Mouse (Mus musculus) hindbrain, embryonic 14.5 days (tissue): Measurements from ENCODE around the gene Srgap1. TPM values are rescaled to one million over a fixed set of nuclear protein-coding genes. Genes with fewer than 3 reads are reported as not detected.

ENCODE experiments used
- ATAC-seq: fragments of 200-750 bp; cut with Nextera tagmentation; 2 replicates; pipeline ENCODE4 v1.8.0; 2017; ENCODE audit warnings: moderate number of reproducible peaks, mild to moderate bottlenecking, moderate TSS enrichment, moderate library complexity; ENCODE audit not compliant: low FRiP score
- DNase-seq: peaks from one replicate; pipeline ENCODE4 v3.0.0-alpha.2; 2015; ENCODE audit warnings: low spot score
- H3K27ac ChIP-seq: fragments of 300-500 bp; sonication (generic); 2 replicates; pipeline ENCODE4 v1.5.1; 2014; ENCODE audit warnings: mild to moderate bottlenecking, moderate library complexity
- H3K27me3 ChIP-seq: fragments of 300-500 bp; sonication (generic); 2 replicates; pipeline ENCODE4 v1.6.1; 2014; ENCODE audit warnings: mild to moderate bottlenecking, low read length, mixed read lengths; ENCODE audit not compliant: control insufficient read depth, insufficient read depth
- H3K36me3 ChIP-seq: fragments of 300-500 bp; sonication (generic); replicated peaks from 2 replicates; pipeline ENCODE4 v1.6.1; 2014; ENCODE audit not compliant: control insufficient read depth, insufficient read depth
- H3K4me1 ChIP-seq: fragments of 300-500 bp; sonication (generic); replicated peaks from 2 replicates; pipeline ENCODE4 v1.6.1; 2014; ENCODE audit warnings: antibody characterized with exemption, low read length, mixed read lengths; ENCODE audit not compliant: control insufficient read depth, insufficient read depth
- H3K4me2 ChIP-seq: fragments of 300-500 bp; sonication (generic); replicated peaks from 2 replicates; pipeline ENCODE4 v1.6.1; 2014; ENCODE audit warnings: mild to moderate bottlenecking, moderate library complexity
- H3K4me3 ChIP-seq: fragments of 300-500 bp; sonication (generic); replicated peaks from 2 replicates; pipeline ENCODE4 v1.5.1; 2014; ENCODE audit warnings: mild to moderate bottlenecking, low read length
- H3K9ac ChIP-seq: fragments of 300-500 bp; sonication (generic); 2 replicates; pipeline ENCODE4 v1.6.1; 2014
- H3K9me3 ChIP-seq: fragments of 300-500 bp; sonication (generic); 2 replicates; pipeline ENCODE4 v1.6.1; 2016; ENCODE audit warnings: low read length; ENCODE audit not compliant: control insufficient read depth
- WGBS: fragments of 180-500 bp; shearing (Covaris S2); extraction: QIAGEN DNeasy Blood & Tissue Kit; methylation state at CpG from one replicate; pipeline ENCODE4 v1.1.7; 2014; 5-methylcytosine and 5-hydroxymethylcytosine counted together
- polyA plus RNA-seq: library from polyadenylated mRNA; unstranded; fragments of >200 nt; fragmentation: Nextera tagmentation; extraction: Ambion mirVana; gene quantifications from 2 replicates; pipeline ENCODE4 v1.2.1, GENCODE M21; 2014

The Srgap1 gene
- polyA plus RNA-seq, 1 experiment from 2014 or later = 34.6 TPM

DNA sequence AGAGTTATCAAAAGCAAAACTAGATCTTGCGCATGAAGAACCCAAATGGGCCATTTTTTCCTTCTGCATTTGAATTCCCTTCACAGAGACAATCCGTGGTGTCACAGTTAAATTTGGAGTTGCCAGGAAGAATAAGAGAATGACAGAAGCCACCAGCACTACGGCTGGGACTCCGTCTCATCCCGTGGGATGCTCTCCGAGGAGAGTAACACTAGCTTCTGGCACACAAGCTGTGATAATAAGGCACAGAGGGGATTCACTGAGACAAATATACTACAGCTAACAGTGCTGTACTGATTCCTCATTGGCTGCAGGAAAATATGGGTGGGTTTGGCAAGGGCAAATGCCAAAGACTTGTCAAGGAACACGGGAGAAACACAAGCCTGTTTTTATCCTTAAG is 201.4 kb downstream of the Srgap1 start:
- Histone ChIP-seq H3K9ac (no peak overlapping the region), H3K4me3 (no peak overlapping the region), H3K27me3 (no peaks in the 10 kb centered on the region), H3K4me1 (no peaks in the 10 kb centered on the region), H3K27ac (no peak overlapping the region), H3K4me2 (no peak overlapping the region), H3K9me3 (no peaks in the 10 kb centered on the region), H3K36me3 (peaks cover 37% of the 10 kb centered on the region)
- WGBS = 72% methylated on average over 7 of the region's 7 CpGs
- DNase-seq (no peak), ATAC-seq (no peak)

DNA sequence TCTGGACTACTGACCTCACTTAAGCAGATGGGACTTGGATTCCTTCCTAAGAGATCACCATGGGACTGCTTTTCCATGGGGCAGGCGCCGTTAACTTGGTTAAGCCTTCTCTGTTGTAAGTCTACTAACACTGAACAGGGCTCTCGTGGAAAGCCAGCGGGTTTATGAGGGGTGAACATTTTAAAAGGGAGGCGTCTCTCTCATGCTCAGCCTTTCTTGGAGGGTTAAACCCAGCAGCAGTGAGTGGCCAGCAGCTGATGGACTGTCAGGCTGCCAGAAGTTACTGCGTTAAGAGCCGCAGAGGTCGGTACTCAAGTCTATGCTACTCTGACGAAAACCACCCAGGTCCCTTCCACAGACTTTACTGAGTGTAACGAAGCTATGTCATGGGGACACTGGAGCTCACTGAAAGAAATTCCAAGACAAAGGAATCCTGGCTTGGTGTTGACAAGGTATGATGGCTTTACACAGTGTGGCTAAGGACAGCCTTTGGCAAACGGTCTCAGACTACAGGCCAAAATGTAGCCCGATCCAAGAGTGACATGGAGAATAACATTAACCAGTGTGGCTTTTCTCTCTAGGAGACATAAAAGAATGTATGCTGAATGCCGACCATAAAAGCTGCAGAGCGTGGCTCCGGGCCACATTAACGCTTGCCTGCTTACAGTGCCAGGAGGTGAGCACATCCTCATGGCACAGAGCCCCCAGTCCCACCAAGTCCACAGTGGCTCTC is 209.8 kb downstream of the Srgap1 start:
- 59% methylated on average over 16 of the region's 16 CpGs for WGBS
- H3K27ac ChIP-seq = peak overlapping the region; percentile 72
- peaks cover 5% of the 10 kb centered on the region; the same call in 1 of the 2 replicates for H3K9me3 ChIP-seq
- no peak overlapping the region for H3K9ac ChIP-seq
- no peaks in the 10 kb centered on the region for H3K27me3 ChIP-seq
- DNase-seq (peak; percentile 54), ATAC-seq (peak; percentile 86)
- H3K4me3 ChIP-seq = no peak overlapping the region
- no peak overlapping the region; the same call in 1 of the 2 replicates for H3K4me2 ChIP-seq
- H3K36me3 ChIP-seq = peaks cover 44% of the 10 kb centered on the region
- H3K4me1 ChIP-seq = no peaks in the 10 kb centered on the region

DNA sequence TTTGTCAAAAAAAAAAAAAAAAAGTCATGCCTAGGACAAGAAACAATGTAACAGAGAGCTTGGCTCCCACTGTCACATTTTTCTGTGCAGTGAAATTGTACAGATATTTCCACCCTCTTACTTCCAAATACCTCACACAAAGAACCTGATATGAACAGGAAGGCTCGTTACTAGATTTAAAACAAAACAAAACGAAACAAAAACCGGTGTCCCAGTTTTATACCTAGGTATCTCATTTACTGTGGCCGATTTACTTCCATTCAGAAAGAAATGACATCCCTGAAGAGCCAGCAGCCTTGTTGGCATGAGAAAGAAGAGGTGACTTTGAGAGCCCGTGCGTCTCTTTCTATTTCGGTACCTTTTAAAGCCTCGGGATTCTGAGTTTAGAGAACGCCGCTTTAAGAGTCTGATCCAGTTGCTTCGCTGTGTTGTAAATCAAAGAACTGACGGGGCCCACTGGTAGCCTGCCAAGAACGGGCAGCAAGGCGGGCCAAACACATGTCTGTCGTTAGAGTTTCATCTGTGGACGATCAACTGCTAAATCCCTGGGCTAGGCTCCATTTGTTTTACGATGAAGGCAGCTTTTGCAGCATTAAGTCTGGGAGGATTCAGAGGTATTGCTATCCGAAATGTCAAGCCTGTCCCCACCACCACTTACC is 210.5 kb downstream of the Srgap1 start:
- H3K4me3 ChIP-seq = no peak overlapping the region

DNA sequence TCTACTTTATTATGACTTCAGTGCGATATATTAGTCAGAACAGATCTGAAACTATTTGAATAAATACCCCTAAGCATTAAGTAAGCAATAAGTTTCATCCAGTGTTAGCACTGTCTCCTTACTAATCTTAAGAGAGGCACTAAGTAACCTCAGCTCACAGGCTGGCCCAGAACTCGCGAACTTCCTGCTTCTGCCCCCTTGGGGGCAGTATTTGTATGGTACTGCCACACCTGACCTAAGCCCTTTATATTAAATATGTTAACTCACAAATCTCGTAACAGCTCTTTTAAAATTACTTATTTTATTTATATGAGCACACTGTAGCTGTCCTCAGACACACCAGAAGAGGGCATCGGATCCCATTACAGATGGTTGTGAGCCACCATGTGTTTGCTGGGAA is 213.7 kb downstream of the Srgap1 start:
- H3K4me1 ChIP-seq = peaks cover 20% of the 10 kb centered on the region
- WGBS = 92% methylated on average over 5 of the region's 5 CpGs

More for the DNA sequence above, 210.5 kb downstream of the Srgap1 start:
- H3K27me3 ChIP-seq = no peaks in the 10 kb centered on the region
- peak; percentile 69 for ATAC-seq
- peaks cover 5% of the 10 kb centered on the region; the same call in 1 of the 2 replicates for H3K9me3 ChIP-seq
- H3K4me1 ChIP-seq = no peaks in the 10 kb centered on the region
- no peak overlapping the region for H3K9ac ChIP-seq
- peak overlapping the region; percentile 72 for H3K27ac ChIP-seq
- H3K4me2 ChIP-seq = no peak overlapping the region; the same call in 1 of the 2 replicates
- WGBS = 65% methylated on average over 18 of the region's 18 CpGs
- DNase-seq = peak; percentile 73
- H3K36me3 ChIP-seq = peaks cover 48% of the 10 kb centered on the region

DNA sequence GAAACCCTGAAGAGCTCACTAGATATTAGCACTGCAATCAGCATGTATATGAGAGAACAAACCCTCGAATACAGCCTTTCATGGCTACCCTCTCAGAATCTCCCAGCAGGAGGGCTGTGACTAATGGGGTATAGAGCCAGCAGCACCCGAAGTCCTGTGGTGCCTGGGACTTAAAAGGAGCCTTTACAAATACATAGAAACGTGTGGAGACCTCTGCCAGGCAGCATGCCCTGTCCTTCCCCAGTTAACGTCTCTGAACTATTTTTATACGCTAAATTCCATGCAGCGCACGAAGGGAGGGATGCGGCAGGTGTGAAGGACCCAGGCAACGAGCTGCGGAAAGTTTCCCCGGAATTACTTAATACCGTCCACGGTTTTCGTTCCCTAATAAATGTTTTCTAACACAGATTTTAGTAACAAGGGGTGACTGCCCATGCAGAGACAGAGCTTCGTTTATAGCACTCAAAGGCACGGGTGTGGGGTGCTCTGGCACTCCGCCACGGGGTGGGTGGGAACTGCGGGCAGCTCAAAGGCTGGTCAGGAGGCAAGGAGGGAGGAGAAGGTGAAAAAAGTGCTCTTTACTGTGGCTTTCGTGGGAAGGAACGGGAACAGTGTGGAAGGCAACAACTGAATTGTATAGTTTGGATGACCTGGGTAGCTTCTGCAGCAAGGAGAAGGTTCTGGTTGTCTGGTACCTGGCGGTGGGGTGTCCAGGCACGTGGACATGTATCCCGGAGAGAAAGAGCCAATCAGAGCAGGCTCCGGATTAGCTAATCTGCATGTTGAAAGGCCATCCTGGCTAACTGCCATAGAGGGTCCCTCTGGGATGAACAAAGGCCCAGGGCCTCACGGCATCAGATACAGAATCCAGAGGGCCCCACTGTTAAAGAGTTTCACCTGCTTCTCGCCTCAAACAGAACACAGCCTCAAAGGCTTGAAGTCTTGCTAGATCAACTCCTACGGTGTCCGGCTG is 216.5 kb downstream of the Srgap1 start:
- H3K4me3 ChIP-seq = no peak overlapping the region
- no peak overlapping the region for H3K9ac ChIP-seq
- peaks cover 29% of the 10 kb centered on the region for H3K36me3 ChIP-seq
- H3K4me2 ChIP-seq = peak overlapping the region; percentile 8
- H3K4me1 ChIP-seq = peaks cover 20% of the 10 kb centered on the region
- no peaks in the 10 kb centered on the region for H3K27me3 ChIP-seq
- DNase-seq (peak; percentile 45), ATAC-seq (peak; percentile 47; the same call in 1 of the 2 replicates)
- WGBS = 48% methylated on average over 29 of the region's 29 CpGs
- peak overlapping the region; percentile 10 for H3K27ac ChIP-seq
- H3K9me3 ChIP-seq = no peaks in the 10 kb centered on the region

More for the DNA sequence above, 213.7 kb downstream of the Srgap1 start:
- ATAC-seq (no peak), DNase-seq (no peak)
- Histone ChIP-seq H3K27ac (no peak overlapping the region), H3K4me2 (no peak overlapping the region), H3K27me3 (no peaks in the 10 kb centered on the region), H3K4me3 (no peak overlapping the region), H3K36me3 (peaks cover 34% of the 10 kb centered on the region), H3K9me3 (no peaks in the 10 kb centered on the region), H3K9ac (no peak overlapping the region)

DNA sequence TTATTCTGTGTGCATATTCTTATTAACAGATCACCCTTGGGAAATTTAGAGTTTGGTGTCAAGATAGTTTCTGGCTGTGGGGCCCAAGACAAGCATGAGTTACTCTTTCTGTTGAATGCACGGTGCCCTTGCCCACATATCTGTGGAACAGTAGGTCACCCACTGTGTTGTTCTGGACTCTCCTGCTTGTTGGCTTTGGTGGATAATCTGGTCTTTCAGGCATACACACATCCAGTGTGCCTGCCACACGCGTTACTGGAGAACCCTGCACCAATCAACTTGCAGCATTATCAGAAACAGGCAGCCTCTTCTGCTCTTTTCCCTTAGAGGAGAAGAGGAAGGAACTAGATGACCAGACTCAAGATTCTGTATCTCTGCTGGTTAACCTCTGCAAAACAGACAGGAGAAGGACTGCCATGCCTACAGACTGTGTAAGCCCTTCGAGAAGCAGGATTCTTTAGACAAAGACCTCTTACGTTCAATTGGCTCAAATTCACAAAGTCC is 217.3 kb downstream of the Srgap1 start:
- ATAC-seq (no peak), DNase-seq (no peak)
- Histone ChIP-seq H3K4me1 (peaks cover 20% of the 10 kb centered on the region), H3K9ac (no peak overlapping the region), H3K27me3 (no peaks in the 10 kb centered on the region), H3K9me3 (no peaks in the 10 kb centered on the region), H3K27ac (peak overlapping the region; percentile 10; the same call in 1 of the 2 replicates), H3K36me3 (peaks cover 35% of the 10 kb centered on the region), H3K4me2 (no peak overlapping the region), H3K4me3 (no peak overlapping the region)
- WGBS = 57% methylated on average over 5 of the region's 5 CpGs

DNA sequence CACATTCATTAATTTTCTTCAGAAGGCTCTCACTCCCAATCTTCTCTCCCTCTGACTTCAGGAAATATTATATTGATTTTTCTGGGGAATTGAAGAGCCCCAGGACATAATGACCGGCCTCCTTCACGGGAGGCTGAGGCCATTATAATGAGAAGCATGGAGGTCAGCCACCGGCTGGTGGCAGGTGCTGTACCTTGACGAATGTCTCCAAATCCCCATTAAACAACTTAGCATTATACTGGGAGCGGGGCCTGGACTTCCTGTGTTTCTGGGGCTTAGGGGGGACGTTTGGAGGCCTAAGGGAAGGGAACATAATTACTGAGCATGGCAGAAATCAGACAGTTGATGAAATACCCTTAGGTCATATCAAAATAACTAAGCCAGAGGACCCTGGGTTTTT is 218.1 kb downstream of the Srgap1 start:
- 0 out of 2 replicates have a peak, but pooled peaks have one; percentile 16 for ATAC-seq
- DNase-seq = no peak

DNA sequence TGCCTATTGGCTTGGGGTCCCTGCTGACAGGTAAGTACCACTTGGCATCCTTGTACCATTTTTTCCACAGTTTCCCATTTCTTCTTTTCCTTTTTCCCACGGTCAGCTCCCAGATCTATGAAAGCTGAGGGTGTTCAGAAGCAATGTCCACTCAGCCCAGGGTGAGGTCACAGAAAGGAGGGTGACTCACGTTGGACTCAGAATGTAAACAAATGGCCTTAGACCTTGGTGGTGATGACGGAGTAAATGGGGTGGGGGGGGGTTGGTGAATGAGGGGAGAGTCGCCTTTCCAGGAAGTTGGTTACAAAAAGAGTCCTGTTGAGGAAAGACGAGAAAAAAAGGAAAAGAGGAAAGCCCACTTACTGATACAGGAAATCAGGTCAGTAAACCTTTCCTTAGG is 224.4 kb downstream of the Srgap1 start:
- Histone ChIP-seq H3K4me3 (no peak overlapping the region), H3K36me3 (peaks cover 59% of the 10 kb centered on the region), H3K4me2 (no peak overlapping the region), H3K9me3 (no peaks in the 10 kb centered on the region), H3K9ac (no peak overlapping the region), H3K27me3 (no peaks in the 10 kb centered on the region), H3K27ac (no peak overlapping the region), H3K4me1 (0 out of 2 replicates have a peak, but pooled peaks cover 3% of the 10 kb centered on the region)
- no peak for DNase-seq
- no peak for ATAC-seq
- WGBS = 82% methylated on average over 5 of the region's 5 CpGs

More for the DNA sequence above, 218.1 kb downstream of the Srgap1 start:
- WGBS = 34% methylated on average over 6 of the region's 6 CpGs
- Histone ChIP-seq H3K9me3 (no peaks in the 10 kb centered on the region), H3K36me3 (peaks cover 37% of the 10 kb centered on the region), H3K4me3 (no peak overlapping the region), H3K27me3 (no peaks in the 10 kb centered on the region), H3K4me1 (peaks cover 20% of the 10 kb centered on the region), H3K4me2 (no peak overlapping the region), H3K9ac (no peak overlapping the region), H3K27ac (peak overlapping the region; percentile 0; the same call in 1 of the 2 replicates)
